Mouse (Mus musculus): ENCODE measurements at regions not wholly inside any gene's neighbourhood (a gene's known extent, or its start where the extent isn't known, plus 50 kb on each side); places are given as distances from the start of the nearest gene placed in this dataset.
A peak's percentile ranks its signal among the peaks of the same experiment; 100 is the strongest.
"Not testable (repeated sequence)": the region's sequence is repeated elsewhere in the genome, so short reads cannot be mapped to it uniquely, and the experiment has no call there.

DNA sequence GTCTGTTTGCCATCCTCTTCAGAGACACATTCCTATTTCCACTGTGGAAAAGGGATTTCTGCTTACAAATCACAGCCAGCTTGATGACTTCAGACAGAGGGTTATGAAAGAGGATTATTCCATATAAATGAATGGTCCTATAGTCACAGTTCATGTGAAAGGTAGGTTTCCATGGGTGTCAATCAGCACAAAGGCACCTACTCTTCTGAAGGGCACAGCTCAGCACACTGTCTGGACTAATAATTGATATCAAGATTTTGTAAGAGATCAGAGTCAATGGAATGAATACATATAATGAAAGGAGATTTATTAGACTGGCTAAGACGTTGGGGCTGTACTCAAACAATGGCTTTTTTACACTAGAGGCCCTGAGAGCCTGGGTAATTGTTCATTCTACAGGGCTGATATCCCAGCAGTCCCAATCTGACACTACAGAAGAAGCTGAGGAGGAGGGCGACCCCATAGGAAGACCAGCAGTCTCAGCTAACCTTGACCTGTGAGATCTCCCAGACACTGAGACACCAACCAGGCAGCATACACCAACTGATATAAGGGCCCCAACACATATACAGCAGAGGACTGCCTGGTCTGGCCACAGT lies 702.4 kb downstream of the Efna5 start:
- Histone ChIP-seq H3K4me1 (ENCODE audit: control insufficient read depth, insufficient read depth, low read length) (no peaks in the 10 kb centered on the region; the same call in 1 of the 2 replicates), H3K27ac (ENCODE audit: insufficient read depth, low read length) (no peak overlapping the region), H3K4me3 (ENCODE audit: insufficient read depth, low read length) (no peak overlapping the region)
- TF ChIP-seq CTCF (IDR thresholded peaks at IDR 0.05; ENCODE audit: extremely low read depth, insufficient read depth, low read length): no peak

DNA sequence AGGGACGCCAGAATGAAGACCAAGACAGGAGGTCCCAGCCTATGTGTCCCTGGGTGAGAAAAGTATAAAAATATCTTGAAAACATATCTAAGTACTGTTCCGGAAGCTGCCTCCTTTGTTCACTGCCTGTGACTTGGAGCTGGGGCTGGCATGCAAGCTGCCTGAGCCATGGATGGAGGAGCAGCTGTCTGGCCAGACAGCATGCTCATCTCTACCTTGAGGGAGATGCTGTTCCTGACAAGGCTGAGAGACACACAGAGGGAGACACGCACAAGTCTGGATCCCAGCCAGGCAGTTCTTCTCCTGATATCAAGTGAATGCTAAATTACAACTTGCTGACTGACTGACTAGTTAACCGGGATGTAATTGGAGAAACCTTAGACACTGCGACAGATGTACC lies 704.8 kb downstream of the Efna5 start:
- Histone ChIP-seq H3K4me1 (ENCODE audit: control insufficient read depth, insufficient read depth, low read length) (no peaks in the 10 kb centered on the region; the same call in 1 of the 2 replicates), H3K4me3 (ENCODE audit: insufficient read depth, low read length) (no peak overlapping the region), H3K27ac (ENCODE audit: insufficient read depth, low read length) (no peak overlapping the region)
- TF ChIP-seq POLR2A (IDR thresholded peaks at IDR 0.05; ENCODE audit: extremely low read depth, insufficient read depth, low read length): no peak
- TF ChIP-seq CTCF (IDR thresholded peaks at IDR 0.05; ENCODE audit: extremely low read depth, insufficient read depth, low read length): no peak

DNA sequence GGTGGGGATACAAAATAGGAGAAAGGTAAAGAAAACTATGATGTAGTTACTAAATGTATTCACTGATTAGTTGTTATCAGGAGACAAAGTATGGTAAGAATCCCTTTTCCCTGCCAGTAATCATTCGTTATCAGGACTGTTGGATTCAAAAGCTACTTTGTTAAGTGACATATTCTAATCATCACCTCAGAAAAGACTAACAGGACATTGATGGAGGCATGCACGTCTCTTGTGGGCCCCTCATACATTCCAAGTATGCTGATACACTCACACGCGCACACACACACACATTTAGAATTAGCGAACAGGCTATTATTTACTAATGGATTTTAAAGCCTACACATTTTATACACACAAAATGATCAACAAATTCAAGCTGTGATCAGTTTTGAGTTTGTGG lies 708.8 kb downstream of the Efna5 start:
- Histone ChIP-seq H3K4me3 (ENCODE audit: insufficient read depth, low read length) (no peak overlapping the region), H3K4me1 (ENCODE audit: control insufficient read depth, insufficient read depth, low read length) (no peaks in the 10 kb centered on the region; the same call in 1 of the 2 replicates), H3K27ac (ENCODE audit: insufficient read depth, low read length) (no peak overlapping the region)
- no peak for TF ChIP-seq CTCF (IDR thresholded peaks at IDR 0.05; ENCODE audit: extremely low read depth, insufficient read depth, low read length)
- no peak for TF ChIP-seq POLR2A (IDR thresholded peaks at IDR 0.05; ENCODE audit: extremely low read depth, insufficient read depth, low read length)

DNA sequence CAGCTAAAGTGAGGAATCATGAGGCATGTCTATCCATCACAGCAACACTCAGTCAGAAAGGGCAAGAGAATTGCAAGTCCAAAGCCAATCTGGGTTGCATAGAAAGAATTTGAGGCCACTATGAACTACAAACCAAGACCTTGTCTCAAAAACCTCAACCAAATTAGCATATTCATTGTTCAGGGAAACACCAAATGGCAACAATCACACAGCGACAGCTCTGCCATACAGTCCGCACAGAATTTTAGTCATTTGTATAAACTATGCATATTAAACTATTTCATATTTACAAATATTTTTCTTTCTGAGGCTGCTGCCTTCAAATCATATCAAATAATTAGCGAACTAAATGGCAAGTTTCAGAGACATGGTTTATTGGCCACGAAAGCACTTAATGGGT lies 709.6 kb downstream of the Efna5 start:
- H3K27ac ChIP-seq (ENCODE audit: insufficient read depth, low read length): no peak overlapping the region
- TF ChIP-seq CTCF (IDR thresholded peaks at IDR 0.05; ENCODE audit: extremely low read depth, insufficient read depth, low read length) (no peak), POLR2A (IDR thresholded peaks at IDR 0.05; ENCODE audit: extremely low read depth, insufficient read depth, low read length) (no peak)

DNA sequence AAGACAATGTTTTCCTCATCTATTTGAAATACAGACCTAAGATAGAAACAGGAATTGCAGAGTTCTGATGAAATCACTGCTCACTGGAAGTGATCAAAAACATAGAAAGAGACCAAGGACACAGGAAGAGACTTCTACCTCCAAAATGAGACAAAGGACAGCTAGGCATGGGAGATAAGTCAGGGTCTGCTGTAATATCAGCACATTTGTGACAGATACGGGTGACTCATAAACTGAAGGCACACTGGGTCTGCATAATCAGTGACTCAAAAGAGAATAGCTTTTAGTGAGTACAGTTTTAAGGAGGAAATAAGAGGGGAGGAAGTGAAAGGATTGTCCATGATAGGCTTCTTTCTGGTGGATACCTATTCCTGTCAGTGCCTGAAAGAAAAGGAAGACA lies 719.7 kb downstream of the Efna5 start:
- TF ChIP-seq CTCF (IDR thresholded peaks at IDR 0.05; ENCODE audit: extremely low read depth, insufficient read depth, low read length) (no peak), POLR2A (IDR thresholded peaks at IDR 0.05; ENCODE audit: extremely low read depth, insufficient read depth, low read length) (no peak)
- H3K4me1 ChIP-seq (ENCODE audit: control insufficient read depth, insufficient read depth, low read length): no peaks in the 10 kb centered on the region
- no peak overlapping the region for H3K4me3 ChIP-seq (ENCODE audit: insufficient read depth, low read length)
- H3K27ac ChIP-seq (ENCODE audit: insufficient read depth, low read length): no peak overlapping the region

More for the DNA sequence above, 709.6 kb downstream of the Efna5 start:
- no peaks in the 10 kb centered on the region; the same call in 1 of the 2 replicates for H3K4me1 ChIP-seq (ENCODE audit: control insufficient read depth, insufficient read depth, low read length)
- H3K4me3 ChIP-seq (ENCODE audit: insufficient read depth, low read length): no peak overlapping the region

DNA sequence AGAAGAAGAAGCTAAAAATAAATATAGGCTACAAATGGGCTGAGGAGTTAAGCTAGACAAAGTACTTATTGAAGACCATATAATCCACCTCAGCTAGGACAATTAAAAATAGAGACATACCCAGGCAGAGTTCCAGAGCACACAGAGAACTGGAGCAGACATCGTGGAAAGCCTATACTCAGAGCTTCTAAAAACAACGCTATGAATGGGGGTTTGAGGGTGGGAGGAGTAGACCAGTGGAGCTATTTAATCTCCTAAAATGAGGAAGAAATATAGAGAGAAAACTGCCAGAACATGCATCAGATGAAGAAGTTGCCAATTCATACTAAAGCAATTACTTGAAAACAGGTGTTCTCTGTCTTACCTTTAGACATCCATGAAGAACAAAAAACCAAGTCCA lies 720.8 kb downstream of the Efna5 start:
- peak overlapping the region; percentile 56; the same call in 1 of the 2 replicates for H3K27ac ChIP-seq (ENCODE audit: insufficient read depth, low read length)
- no peak for TF ChIP-seq POLR2A (IDR thresholded peaks at IDR 0.05; ENCODE audit: extremely low read depth, insufficient read depth, low read length)
- TF ChIP-seq CTCF (IDR thresholded peaks at IDR 0.05; ENCODE audit: extremely low read depth, insufficient read depth, low read length): no peak

DNA sequence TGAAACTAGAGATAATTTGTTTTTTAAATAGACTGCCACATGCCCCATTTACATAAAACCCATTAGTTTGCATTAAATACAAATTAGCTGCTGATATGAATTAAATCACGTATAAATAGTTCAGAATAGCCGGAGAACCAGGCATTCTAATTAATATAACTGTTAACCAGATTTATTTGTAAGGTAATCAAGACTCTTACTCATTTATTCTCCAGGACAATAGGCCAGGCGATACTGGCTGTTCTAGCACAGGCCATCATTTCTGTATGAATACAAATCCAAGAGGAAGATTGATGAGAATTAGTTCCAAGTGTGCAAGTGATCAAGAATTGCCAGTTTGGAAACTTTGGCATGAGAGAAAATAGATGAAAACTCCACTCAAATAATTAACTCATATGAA lies 746.1 kb downstream of the Efna5 start:
- no peak for TF ChIP-seq CTCF (IDR thresholded peaks at IDR 0.05; ENCODE audit: extremely low read depth, insufficient read depth, low read length)
- no peak for TF ChIP-seq POLR2A (IDR thresholded peaks at IDR 0.05; ENCODE audit: extremely low read depth, insufficient read depth, low read length)
- H3K27ac ChIP-seq (ENCODE audit: insufficient read depth, low read length): no peak overlapping the region
- no peak overlapping the region for H3K4me3 ChIP-seq (ENCODE audit: insufficient read depth, low read length)
- H3K4me1 ChIP-seq (ENCODE audit: control insufficient read depth, insufficient read depth, low read length): no peaks in the 10 kb centered on the region

More for the DNA sequence above, 720.8 kb downstream of the Efna5 start:
- Histone ChIP-seq H3K4me3 (ENCODE audit: insufficient read depth, low read length) (no peak overlapping the region), H3K4me1 (ENCODE audit: control insufficient read depth, insufficient read depth, low read length) (no peaks in the 10 kb centered on the region)

DNA sequence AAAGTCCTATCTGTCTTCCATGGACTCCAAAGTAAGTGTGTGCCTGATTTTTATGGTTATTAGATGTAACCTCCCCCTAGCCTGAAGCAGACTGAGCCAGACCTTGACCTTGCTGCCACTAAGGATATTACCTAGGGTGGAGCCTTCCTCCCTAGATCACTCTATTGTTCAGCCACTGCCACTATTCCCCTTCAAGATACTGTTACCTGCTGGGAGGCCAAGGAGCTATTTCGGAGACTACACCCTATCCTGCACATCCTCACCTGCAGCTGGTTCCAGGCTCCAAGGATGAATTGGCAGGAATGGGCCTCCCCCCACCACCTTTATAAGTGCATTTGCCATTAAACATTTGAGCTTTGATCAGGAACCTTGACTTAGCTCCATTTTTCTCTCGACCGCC lies 769.4 kb downstream of the Efna5 start:
- not testable (repeated sequence) for H3K4me1 ChIP-seq (ENCODE audit: control insufficient read depth, insufficient read depth, low read length); H3K4me3 ChIP-seq (ENCODE audit: insufficient read depth, low read length); H3K27ac ChIP-seq (ENCODE audit: insufficient read depth, low read length)

DNA sequence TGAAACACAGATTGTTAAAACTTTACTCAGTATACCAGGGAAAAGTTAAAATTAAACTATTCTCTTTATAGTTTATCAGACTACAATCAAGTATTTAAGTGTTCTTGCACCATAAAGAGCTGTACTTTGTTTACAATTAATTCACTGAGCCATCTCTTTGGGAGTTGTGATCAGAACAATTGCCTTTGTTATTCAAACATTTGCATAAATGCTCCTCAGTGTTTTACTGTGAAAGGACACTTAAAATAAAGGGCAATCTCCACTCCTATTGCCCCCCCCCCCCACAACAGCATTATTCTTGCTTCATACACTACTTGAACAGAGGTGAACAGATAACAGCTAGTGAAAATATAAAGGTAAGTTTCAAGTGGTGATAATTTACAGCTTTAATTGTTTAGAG lies 772.1 kb downstream of the Efna5 start:
- Histone ChIP-seq H3K4me3 (ENCODE audit: insufficient read depth, low read length) (no peak overlapping the region), H3K27ac (ENCODE audit: insufficient read depth, low read length) (no peak overlapping the region), H3K4me1 (ENCODE audit: control insufficient read depth, insufficient read depth, low read length) (no peaks in the 10 kb centered on the region)
- TF ChIP-seq POLR2A (IDR thresholded peaks at IDR 0.05; ENCODE audit: extremely low read depth, insufficient read depth, low read length): no peak
- no peak for TF ChIP-seq CTCF (IDR thresholded peaks at IDR 0.05; ENCODE audit: extremely low read depth, insufficient read depth, low read length)

DNA sequence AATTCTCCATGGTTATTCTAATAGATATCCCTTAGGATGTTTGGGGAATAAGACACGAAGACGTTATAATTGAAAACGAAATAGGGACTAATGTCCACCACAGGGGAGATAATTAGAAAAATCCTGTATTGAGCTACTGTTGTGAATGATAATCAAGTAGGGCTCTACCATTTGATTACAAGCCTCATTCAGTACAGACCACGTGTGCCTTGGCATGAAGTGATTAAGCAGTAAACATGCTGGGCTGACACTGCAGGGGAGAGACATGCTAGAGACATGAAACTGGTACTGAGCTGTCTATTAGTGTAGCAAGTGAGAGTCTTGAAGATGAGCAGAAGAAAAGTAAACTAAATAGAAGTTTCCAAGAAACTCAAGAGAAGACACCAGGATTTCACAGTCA lies 797.8 kb downstream of the Efna5 start:
- Histone ChIP-seq H3K4me1 (ENCODE audit: control insufficient read depth, insufficient read depth, low read length) (no peaks in the 10 kb centered on the region), H3K4me3 (ENCODE audit: insufficient read depth, low read length) (no peak overlapping the region), H3K27ac (ENCODE audit: insufficient read depth, low read length) (no peak overlapping the region)
- no peak for TF ChIP-seq CTCF (IDR thresholded peaks at IDR 0.05; ENCODE audit: extremely low read depth, insufficient read depth, low read length)
- TF ChIP-seq POLR2A (IDR thresholded peaks at IDR 0.05; ENCODE audit: extremely low read depth, insufficient read depth, low read length): no peak
